Mouse (Mus musculus) thymus, postnatal 4 days (tissue): Measurements from ENCODE around the gene Ano2.

Experiments used
- DNase-seq: peaks from one replicate; pipeline ENCODE4 v3.0.0; 2021

The Ano2 gene

GRCm38 (mm10) chr6:125690057-125690703, at the start of gene Ano2:
TSS of gene Ano2 (plus strand) at chr6:125690419.
- no peak for DNase-seq

GRCm38 (mm10) chr6:125640486-125640885, 49.7 kb upstream of the Ano2 start:
- no peak for DNase-seq

GRCm38 (mm10) chr6:125641146-125641545, 49.1 kb upstream of the Ano2 start:
- no peak for DNase-seq

- DNase-seq = no peak
Observed at GRCm38 (mm10) chr6:125648964-125649363, 41.3 kb upstream of the Ano2 start.

GRCm38 (mm10) chr6:125651335-125651734, 38.9 kb upstream of the Ano2 start:
- DNase-seq = no peak

- DNase-seq = no peak
Observed at GRCm38 (mm10) chr6:125653416-125653815, 36.8 kb upstream of the Ano2 start.

GRCm38 (mm10) chr6:125656921-125657320, 33.3 kb upstream of the Ano2 start:
- DNase-seq = no peak

- DNase-seq = no peak
Observed at GRCm38 (mm10) chr6:125657966-125658365, 32.3 kb upstream of the Ano2 start.

- peak; percentile 87 for DNase-seq
Observed at GRCm38 (mm10) chr6:125661106-125661877, 28.9 kb upstream of the Ano2 start.

GRCm38 (mm10) chr6:125663906-125664305, 26.3 kb upstream of the Ano2 start:
- no peak for DNase-seq

- no peak for DNase-seq
Observed at GRCm38 (mm10) chr6:125671835-125672234, 18.4 kb upstream of the Ano2 start.

- DNase-seq = peak; percentile 29
Observed at GRCm38 (mm10) chr6:125678492-125678891, 11.7 kb upstream of the Ano2 start.

GRCm38 (mm10) chr6:125680613-125681012, 9.6 kb upstream of the Ano2 start:
- no peak for DNase-seq

GRCm38 (mm10) chr6:125685420-125685819, 4.8 kb upstream of the Ano2 start:
- no peak for DNase-seq

GRCm38 (mm10) chr6:125687986-125688385, 2.2 kb upstream of the Ano2 start:
- no peak for DNase-seq

GRCm38 (mm10) chr6:125701146-125701545, 10.9 kb downstream of the Ano2 start:
- DNase-seq = no peak

GRCm38 (mm10) chr6:125711261-125711660, 21.0 kb downstream of the Ano2 start:
- no peak for DNase-seq

- DNase-seq = peak; percentile 48
Observed at GRCm38 (mm10) chr6:125726408-125726807, 36.2 kb downstream of the Ano2 start.

- no peak for DNase-seq
Observed at GRCm38 (mm10) chr6:125727484-125727911, 37.3 kb downstream of the Ano2 start.

GRCm38 (mm10) chr6:125729471-125729870, 39.3 kb downstream of the Ano2 start:
- no peak for DNase-seq

- no peak for DNase-seq
Observed at GRCm38 (mm10) chr6:125729986-125730535, 39.8 kb downstream of the Ano2 start.

- DNase-seq = no peak
Observed at GRCm38 (mm10) chr6:125737511-125738285, 47.5 kb downstream of the Ano2 start.
